Mouse (Mus musculus): Measurements from ENCODE around the gene Tex12. TPM values are rescaled to one million over a fixed set of nuclear protein-coding genes. Genes with fewer than 3 reads are reported as not detected.

Tex12 gene
- polyA plus RNA-seq, 1 experiment from 2014 or later, result not detected

- no peak for ATAC-seq (ENCODE audit: low read depth)
Measured at GRCm38 (mm10) chr9:50548936-50549335, 12.2 kb downstream of the Tex12 start.

GRCm38 (mm10) chr9:50547859-50548478 lies 13.2 kb downstream of the Tex12 start:
- ATAC-seq (ENCODE audit: low read depth) (no peak), DNase-seq (ENCODE audit: low spot score) (no peak)
- 54% methylated on average over 5 of the region's 5 CpGs for WGBS
- H3K27ac ChIP-seq (replicated peaks; ENCODE audit: low read depth, low read length), result no peak overlapping the region
- H3K4me1 ChIP-seq (ENCODE audit: control insufficient read depth, insufficient read depth, low read length), result no peaks in the 10 kb centered on the region
- H3K36me3 ChIP-seq (ENCODE audit: control insufficient read depth, insufficient read depth, low read length), result no peaks in the 10 kb centered on the region
- no peak overlapping the region for H3K4me2 ChIP-seq (ENCODE audit: low read depth, low read length)
- H3K9me3 ChIP-seq (ENCODE audit: control insufficient read depth, low read length), result no peaks in the 10 kb centered on the region
- H3K4me3 ChIP-seq (ENCODE audit: low read depth, low read length), result no peak overlapping the region
- no peaks in the 10 kb centered on the region for H3K27me3 ChIP-seq (replicated peaks; ENCODE audit: control insufficient read depth, insufficient read depth, low read length)
- H3K9ac ChIP-seq (ENCODE audit: low read depth, low read length), result no peak overlapping the region

More at GRCm38 (mm10) chr9:50548936-50549335, 12.2 kb downstream of the Tex12 start:
- Histone ChIP-seq H3K36me3 (ENCODE audit: control insufficient read depth, insufficient read depth, low read length) (no peaks in the 10 kb centered on the region), H3K27ac (replicated peaks; ENCODE audit: low read depth, low read length) (no peak overlapping the region), H3K4me3 (ENCODE audit: low read depth, low read length) (no peak overlapping the region), H3K4me2 (ENCODE audit: low read depth, low read length) (no peak overlapping the region), H3K9me3 (ENCODE audit: control insufficient read depth, low read length) (no peaks in the 10 kb centered on the region), H3K9ac (ENCODE audit: low read depth, low read length) (no peak overlapping the region), H3K27me3 (replicated peaks; ENCODE audit: control insufficient read depth, insufficient read depth, low read length) (no peaks in the 10 kb centered on the region), H3K4me1 (ENCODE audit: control insufficient read depth, insufficient read depth, low read length) (no peaks in the 10 kb centered on the region)
- DNase-seq (ENCODE audit: low spot score), result no peak
- WGBS, result 75% methylated on average over 4 of the region's 4 CpGs

GRCm38 (mm10) chr9:50542401-50542800 lies 18.7 kb downstream of the Tex12 start:
- H3K4me1 ChIP-seq (ENCODE audit: control insufficient read depth, insufficient read depth, low read length), result no peaks in the 10 kb centered on the region
- no peaks in the 10 kb centered on the region for H3K27me3 ChIP-seq (replicated peaks; ENCODE audit: control insufficient read depth, insufficient read depth, low read length)
- ATAC-seq (ENCODE audit: low read depth), result no peak
- DNase-seq (ENCODE audit: low spot score), result peak; percentile 31
- no peak overlapping the region for H3K4me3 ChIP-seq (ENCODE audit: low read depth, low read length)
- H3K9ac ChIP-seq (ENCODE audit: low read depth, low read length), result no peak overlapping the region
- H3K4me2 ChIP-seq (ENCODE audit: low read depth, low read length), result no peak overlapping the region
- H3K9me3 ChIP-seq (ENCODE audit: control insufficient read depth, low read length), result no peaks in the 10 kb centered on the region
- H3K36me3 ChIP-seq (ENCODE audit: control insufficient read depth, insufficient read depth, low read length), result no peaks in the 10 kb centered on the region
- no peak overlapping the region for H3K27ac ChIP-seq (replicated peaks; ENCODE audit: low read depth, low read length)
- WGBS, result 63% methylated on average over 9 of the region's 9 CpGs

GRCm38 (mm10) chr9:50540170-50540569 lies 21.0 kb downstream of the Tex12 start:
- no peaks in the 10 kb centered on the region for H3K36me3 ChIP-seq (ENCODE audit: control insufficient read depth, insufficient read depth, low read length)
- H3K27me3 ChIP-seq (replicated peaks; ENCODE audit: control insufficient read depth, insufficient read depth, low read length), result no peaks in the 10 kb centered on the region
- no peak overlapping the region for H3K4me2 ChIP-seq (ENCODE audit: low read depth, low read length)
- WGBS, result 67% methylated on average over 7 of the region's 7 CpGs
- H3K4me1 ChIP-seq (ENCODE audit: control insufficient read depth, insufficient read depth, low read length), result no peaks in the 10 kb centered on the region
- H3K9me3 ChIP-seq (ENCODE audit: control insufficient read depth, low read length), result no peaks in the 10 kb centered on the region
- ATAC-seq (ENCODE audit: low read depth) (no peak), DNase-seq (ENCODE audit: low spot score) (no peak)
- H3K27ac ChIP-seq (replicated peaks; ENCODE audit: low read depth, low read length), result no peak overlapping the region
- H3K4me3 ChIP-seq (ENCODE audit: low read depth, low read length), result no peak overlapping the region
- no peak overlapping the region for H3K9ac ChIP-seq (ENCODE audit: low read depth, low read length)

- H3K9me3 ChIP-seq (ENCODE audit: control insufficient read depth, low read length), result no peaks in the 10 kb centered on the region
- DNase-seq (ENCODE audit: low spot score) (no peak), ATAC-seq (ENCODE audit: low read depth) (no peak)
- no peaks in the 10 kb centered on the region for H3K36me3 ChIP-seq (ENCODE audit: control insufficient read depth, insufficient read depth, low read length)
- no peak overlapping the region for H3K4me3 ChIP-seq (ENCODE audit: low read depth, low read length)
- no peaks in the 10 kb centered on the region for H3K4me1 ChIP-seq (ENCODE audit: control insufficient read depth, insufficient read depth, low read length)
- H3K27me3 ChIP-seq (replicated peaks; ENCODE audit: control insufficient read depth, insufficient read depth, low read length), result no peaks in the 10 kb centered on the region
- H3K9ac ChIP-seq (ENCODE audit: low read depth, low read length), result no peak overlapping the region
- WGBS, result 60% methylated on average over 4 of the region's 4 CpGs
- no peak overlapping the region for H3K27ac ChIP-seq (replicated peaks; ENCODE audit: low read depth, low read length)
- H3K4me2 ChIP-seq (ENCODE audit: low read depth, low read length), result no peak overlapping the region
Measured at GRCm38 (mm10) chr9:50537295-50537694, 23.8 kb downstream of the Tex12 start.

- DNase-seq (ENCODE audit: low spot score) (no peak), ATAC-seq (ENCODE audit: low read depth) (no peak)
- no peaks in the 10 kb centered on the region for H3K9me3 ChIP-seq (ENCODE audit: control insufficient read depth, low read length)
- H3K27me3 ChIP-seq (replicated peaks; ENCODE audit: control insufficient read depth, insufficient read depth, low read length), result no peaks in the 10 kb centered on the region
- WGBS, result 81% methylated on average over 7 of the region's 7 CpGs
- H3K4me1 ChIP-seq (ENCODE audit: control insufficient read depth, insufficient read depth, low read length), result no peaks in the 10 kb centered on the region
- H3K4me3 ChIP-seq (ENCODE audit: low read depth, low read length), result no peak overlapping the region
- H3K36me3 ChIP-seq (ENCODE audit: control insufficient read depth, insufficient read depth, low read length), result no peaks in the 10 kb centered on the region
- H3K9ac ChIP-seq (ENCODE audit: low read depth, low read length), result no peak overlapping the region
- no peak overlapping the region for H3K27ac ChIP-seq (replicated peaks; ENCODE audit: low read depth, low read length)
- H3K4me2 ChIP-seq (ENCODE audit: low read depth, low read length), result no peak overlapping the region
Measured at GRCm38 (mm10) chr9:50536603-50537135, 24.5 kb downstream of the Tex12 start.

GRCm38 (mm10) chr9:50535930-50536329 lies 25.2 kb downstream of the Tex12 start:
- 68% methylated on average over 5 of the region's 5 CpGs for WGBS
- H3K9me3 ChIP-seq (ENCODE audit: control insufficient read depth, low read length), result no peaks in the 10 kb centered on the region
- H3K27me3 ChIP-seq (replicated peaks; ENCODE audit: control insufficient read depth, insufficient read depth, low read length), result no peaks in the 10 kb centered on the region
- DNase-seq (ENCODE audit: low spot score), result no peak
- no peak overlapping the region for H3K4me2 ChIP-seq (ENCODE audit: low read depth, low read length)
- no peaks in the 10 kb centered on the region for H3K36me3 ChIP-seq (ENCODE audit: control insufficient read depth, insufficient read depth, low read length)
- no peak overlapping the region for H3K27ac ChIP-seq (replicated peaks; ENCODE audit: low read depth, low read length)
- no peaks in the 10 kb centered on the region for H3K4me1 ChIP-seq (ENCODE audit: control insufficient read depth, insufficient read depth, low read length)
- no peak for ATAC-seq (ENCODE audit: low read depth)
- no peak overlapping the region for H3K4me3 ChIP-seq (ENCODE audit: low read depth, low read length)
- no peak overlapping the region for H3K9ac ChIP-seq (ENCODE audit: low read depth, low read length)

GRCm38 (mm10) chr9:50533791-50534190 lies 27.3 kb downstream of the Tex12 start:
- Histone ChIP-seq H3K9ac (ENCODE audit: low read depth, low read length) (no peak overlapping the region), H3K36me3 (ENCODE audit: control insufficient read depth, insufficient read depth, low read length) (no peaks in the 10 kb centered on the region), H3K4me3 (ENCODE audit: low read depth, low read length) (no peak overlapping the region), H3K9me3 (ENCODE audit: control insufficient read depth, low read length) (no peaks in the 10 kb centered on the region), H3K27me3 (replicated peaks; ENCODE audit: control insufficient read depth, insufficient read depth, low read length) (no peaks in the 10 kb centered on the region), H3K4me1 (ENCODE audit: control insufficient read depth, insufficient read depth, low read length) (no peaks in the 10 kb centered on the region), H3K4me2 (ENCODE audit: low read depth, low read length) (no peak overlapping the region), H3K27ac (replicated peaks; ENCODE audit: low read depth, low read length) (no peak overlapping the region)
- ATAC-seq (ENCODE audit: low read depth), result no peak
- 71% methylated on average over 3 of the region's 3 CpGs for WGBS
- DNase-seq (ENCODE audit: low spot score), result no peak

- no peaks in the 10 kb centered on the region for H3K36me3 ChIP-seq (ENCODE audit: control insufficient read depth, insufficient read depth, low read length)
- 81% methylated on average over 11 of the region's 11 CpGs for WGBS
- ATAC-seq (ENCODE audit: low read depth) (no peak), DNase-seq (ENCODE audit: low spot score) (no peak)
- no peak overlapping the region for H3K9ac ChIP-seq (ENCODE audit: low read depth, low read length)
- no peaks in the 10 kb centered on the region for H3K27me3 ChIP-seq (replicated peaks; ENCODE audit: control insufficient read depth, insufficient read depth, low read length)
- no peak overlapping the region for H3K4me2 ChIP-seq (ENCODE audit: low read depth, low read length)
- no peaks in the 10 kb centered on the region for H3K9me3 ChIP-seq (ENCODE audit: control insufficient read depth, low read length)
- no peaks in the 10 kb centered on the region for H3K4me1 ChIP-seq (ENCODE audit: control insufficient read depth, insufficient read depth, low read length)
- H3K4me3 ChIP-seq (ENCODE audit: low read depth, low read length), result no peak overlapping the region
- no peak overlapping the region for H3K27ac ChIP-seq (replicated peaks; ENCODE audit: low read depth, low read length)
Measured at GRCm38 (mm10) chr9:50533328-50533727, 27.8 kb downstream of the Tex12 start.

Data from embryonic facial prominence, embryonic 14.5 days (tissue).